Mouse (Mus musculus) embryo, embryonic 11 days (tissue): ENCODE data around the gene Tenm1.

Experiments used
- DNase-seq: peaks from one replicate; pipeline ENCODE4 v3.0.0-alpha.2; 2015

Gene Tenm1

GRCm38 (mm10) chrX:42781566-42781965 lies 647.4 kb downstream of the Tenm1 start:
- no peak for DNase-seq

DNA sequence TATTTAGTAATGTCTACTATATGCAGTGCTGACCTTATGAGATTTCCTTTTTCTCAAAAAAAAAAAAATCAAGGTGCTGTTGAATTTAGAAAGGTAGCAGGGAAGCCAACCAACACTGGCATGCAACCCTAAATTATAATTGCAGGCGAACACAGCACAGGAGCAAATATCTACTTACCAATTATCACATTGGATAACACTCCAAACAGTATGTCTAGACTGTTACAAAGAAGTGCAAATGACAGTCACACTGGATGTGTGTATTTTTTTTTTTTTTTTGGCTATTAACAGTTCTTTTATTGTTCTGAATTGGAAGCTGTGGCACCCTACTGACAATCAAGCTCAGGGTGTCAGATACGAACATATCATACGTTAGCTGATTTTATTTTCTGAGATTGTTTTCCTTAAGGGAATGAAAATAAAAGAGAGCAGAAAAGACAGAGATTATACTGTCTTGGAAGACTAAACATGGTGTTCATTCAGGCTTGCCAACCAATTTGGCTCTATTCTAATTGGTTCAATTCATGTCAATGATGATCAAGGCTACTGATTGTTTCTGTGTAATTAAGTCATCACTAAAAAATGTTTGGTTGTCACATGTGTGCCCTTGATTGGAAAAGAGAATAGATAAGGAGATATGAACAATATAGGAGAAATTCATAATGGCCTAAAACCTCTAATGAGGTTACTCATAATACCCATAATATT lies 710.7 kb downstream of the Tenm1 start:
- DNase-seq: no peak

DNA sequence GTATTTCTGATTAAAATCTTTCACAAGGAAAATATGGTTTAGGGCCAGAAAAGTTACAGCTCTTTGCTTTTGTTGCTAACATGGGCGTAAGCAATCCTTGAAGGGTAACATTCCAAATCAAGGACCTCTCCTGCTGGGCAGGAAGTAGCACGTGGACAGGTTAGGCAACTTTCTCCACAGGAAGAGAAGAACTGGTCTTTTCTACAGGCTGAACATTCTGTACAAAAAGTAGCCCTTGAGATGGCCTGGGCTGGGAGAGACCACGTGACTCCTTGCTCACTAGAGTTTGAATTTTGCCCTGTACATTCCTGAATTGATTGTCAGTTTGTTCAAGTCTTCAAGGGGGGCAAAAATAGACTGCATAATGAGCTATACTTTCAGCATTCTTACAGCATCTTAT lies 728.6 kb downstream of the Tenm1 start:
- no peak for DNase-seq

- no peak for DNase-seq
These were observed 781.8 kb downstream of the Tenm1 start for GRCm38 (mm10) chrX:42647131-42647530.

GRCm38 (mm10) chrX:42580521-42580920 lies 848.4 kb downstream of the Tenm1 start:
- DNase-seq: no peak

GRCm38 (mm10) chrX:42558683-42559082 lies 870.2 kb downstream of the Tenm1 start:
- no peak for DNase-seq

DNA sequence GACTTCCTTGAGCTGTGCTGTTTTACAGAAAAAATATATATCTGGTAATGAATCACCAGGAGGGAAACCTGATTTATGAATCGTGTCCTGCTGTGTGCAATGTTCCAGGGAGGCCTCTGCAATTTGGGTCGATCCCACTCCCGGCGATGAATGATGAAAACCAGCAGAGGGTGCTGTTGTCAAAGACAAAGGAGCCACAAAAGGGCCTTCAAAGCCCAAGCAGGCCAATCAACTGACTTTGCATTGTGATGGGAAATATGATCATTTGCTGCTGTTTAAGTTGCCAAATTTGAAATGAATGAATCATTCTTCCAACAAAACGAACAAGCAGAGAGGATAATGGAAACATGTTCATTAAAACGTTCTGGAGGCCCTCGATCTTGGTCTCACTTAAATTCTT lies 871.6 kb downstream of the Tenm1 start:
- DNase-seq: peak; percentile 65

DNA sequence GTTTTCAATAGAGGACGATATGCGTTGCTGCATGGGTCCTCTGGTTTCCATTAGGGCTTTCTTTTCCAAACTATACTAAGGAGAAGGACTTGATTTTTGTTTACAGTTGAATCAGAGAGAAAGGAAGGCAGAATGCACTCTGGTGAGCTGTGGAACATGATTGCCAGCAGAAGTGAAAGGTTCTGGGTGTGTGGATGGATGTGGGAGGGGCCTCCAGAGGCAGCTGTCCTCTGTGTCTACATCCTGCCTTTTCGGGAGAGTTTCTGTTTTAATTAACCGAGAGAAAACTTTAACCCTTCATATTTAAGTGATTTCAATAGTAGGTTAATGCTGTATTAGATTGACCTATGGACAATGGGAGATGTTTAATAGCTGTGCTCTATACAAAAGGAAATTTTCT lies 880.4 kb downstream of the Tenm1 start:
- no peak for DNase-seq

DNA sequence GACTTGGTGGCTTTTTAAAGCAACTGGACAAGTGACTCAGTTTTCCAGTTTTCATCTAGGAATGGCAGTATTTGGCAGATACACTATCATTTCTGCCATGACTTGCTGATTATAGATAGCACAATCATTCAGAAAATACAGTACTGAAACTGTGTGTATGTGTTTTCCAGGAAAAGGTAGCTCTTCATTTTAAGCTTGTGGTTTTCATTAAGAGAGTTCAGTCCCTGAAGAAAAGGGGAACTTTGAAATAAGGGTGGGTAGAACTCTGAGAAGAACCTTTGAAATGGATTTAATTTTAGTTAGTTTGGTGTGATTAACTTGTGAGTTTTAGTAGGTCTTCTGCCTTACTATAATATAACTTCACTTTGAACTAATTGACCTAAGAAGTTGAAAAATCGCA lies 883.9 kb downstream of the Tenm1 start:
- DNase-seq: no peak

DNA sequence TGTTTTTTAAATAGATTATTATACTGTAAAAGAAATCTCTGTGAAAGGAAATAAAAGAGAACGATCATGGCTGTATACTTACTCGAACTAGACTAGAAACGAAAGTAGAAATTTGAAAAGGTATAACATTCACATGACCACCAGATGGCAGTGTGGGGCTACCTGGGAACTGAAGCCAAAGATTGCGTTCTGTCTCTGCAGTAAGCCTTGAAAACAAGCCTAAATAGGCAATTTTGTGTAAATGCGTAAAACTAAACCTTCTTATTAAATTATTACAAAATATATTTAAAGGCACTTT lies 888.2 kb downstream of the Tenm1 start:
- peak; percentile 72 for DNase-seq

GRCm38 (mm10) chrX:42540030-42540755 lies 888.7 kb downstream of the Tenm1 start:
- DNase-seq: no peak

DNA sequence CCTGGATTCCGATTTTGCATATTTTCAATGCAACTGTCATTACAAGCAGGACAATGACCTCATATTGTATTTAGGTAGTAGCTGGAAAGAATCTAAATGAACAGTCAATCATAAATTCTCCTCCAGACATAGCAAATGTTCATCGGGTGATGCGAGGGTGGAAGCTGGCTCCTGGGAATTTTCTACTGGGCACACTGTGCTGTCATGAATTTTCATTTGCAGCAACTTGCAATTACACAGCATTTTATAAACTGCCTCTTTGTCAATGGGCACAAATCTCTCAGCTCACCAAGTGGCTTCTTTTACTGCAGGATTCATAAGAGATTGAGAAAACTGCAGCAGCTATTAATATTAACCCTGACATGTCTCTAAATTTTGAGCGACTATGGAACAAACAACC lies 898.2 kb downstream of the Tenm1 start:
- no peak for DNase-seq

GRCm38 (mm10) chrX:42522868-42523267 lies 906.1 kb downstream of the Tenm1 start:
- no peak for DNase-seq

DNA sequence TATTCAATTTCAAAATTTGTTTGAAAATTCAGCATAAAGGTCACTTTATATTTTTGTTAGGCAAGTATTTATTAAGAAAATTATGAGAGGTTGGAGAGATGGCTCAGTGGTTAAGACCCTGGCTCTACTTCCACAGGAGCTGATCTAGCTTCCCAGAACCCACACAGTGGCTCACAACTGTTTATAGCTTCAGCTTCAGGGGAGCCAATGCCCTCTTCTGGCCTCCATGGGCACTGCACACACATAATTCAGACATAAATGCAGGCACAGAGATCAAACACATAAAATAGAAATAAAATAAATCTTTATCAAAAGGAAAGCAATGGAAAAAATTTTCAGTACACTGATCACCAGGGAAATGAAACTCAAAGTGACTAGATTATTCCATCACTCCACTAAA lies 916.4 kb downstream of the Tenm1 start:
- peak; percentile 13 for DNase-seq

GRCm38 (mm10) chrX:42511105-42511504 lies 917.8 kb downstream of the Tenm1 start:
- DNase-seq: no peak

DNA sequence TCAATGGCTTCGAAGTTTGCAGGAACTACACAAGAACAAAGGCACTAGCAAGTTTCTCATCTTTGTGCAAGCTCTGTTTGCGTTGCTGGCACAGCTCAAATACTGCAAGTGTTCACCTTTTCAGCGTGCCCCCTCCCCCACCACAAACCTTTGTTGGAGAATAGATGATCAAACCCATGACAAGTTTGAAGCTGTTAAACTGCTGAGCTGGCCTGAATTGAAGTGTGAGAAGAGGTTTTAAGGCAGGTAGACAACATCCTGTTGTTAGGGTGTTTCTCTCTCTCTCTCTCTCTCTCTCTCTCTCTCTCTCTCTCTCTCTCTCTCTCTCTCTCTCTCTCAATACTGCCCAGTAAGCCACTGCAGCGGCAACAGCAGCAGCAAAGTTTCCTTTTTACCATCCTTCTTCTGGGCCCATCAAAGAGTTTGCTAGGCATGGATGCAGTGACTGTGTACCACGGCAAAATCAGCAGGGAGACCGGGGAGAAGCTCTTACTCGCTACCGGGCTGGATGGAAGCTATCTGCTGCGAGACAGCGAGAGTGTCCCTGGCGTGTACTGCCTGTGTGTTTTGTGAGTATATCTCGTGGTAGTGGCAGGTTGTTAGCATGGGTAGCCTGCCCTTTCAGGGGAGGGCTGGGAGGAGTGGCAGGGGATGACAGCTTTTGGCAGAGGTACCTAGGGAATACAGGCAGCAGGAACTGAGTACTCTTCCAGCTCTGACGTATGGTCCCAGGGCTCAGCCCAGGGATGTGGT lies 926.5 kb downstream of the Tenm1 start, which contains the start of gene Sh2d1a:
Sh2d1a (plus strand) TSS at position 163 of the 753 bp plus-strand sequence.
- no peak for DNase-seq

DNA sequence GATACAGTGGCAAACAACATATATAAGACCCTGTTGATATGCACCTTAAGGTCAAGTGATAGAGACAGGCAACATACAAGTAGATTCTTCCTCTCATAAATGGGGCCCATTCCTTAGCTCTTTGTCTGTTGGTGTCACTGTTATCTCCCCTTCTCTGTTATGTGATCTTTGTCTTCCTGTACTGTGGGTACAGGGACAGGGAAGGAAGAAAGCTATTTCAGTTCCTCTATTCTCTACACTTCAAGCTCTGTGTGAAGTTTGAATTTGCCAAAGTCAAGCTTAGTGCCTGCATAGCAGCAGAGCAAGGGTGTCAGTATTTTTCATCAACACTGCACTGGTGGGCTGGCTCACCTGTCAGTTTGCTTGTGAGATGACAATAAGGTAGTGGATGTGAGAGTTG lies 928.4 kb downstream of the Tenm1 start:
- no peak for DNase-seq

DNA sequence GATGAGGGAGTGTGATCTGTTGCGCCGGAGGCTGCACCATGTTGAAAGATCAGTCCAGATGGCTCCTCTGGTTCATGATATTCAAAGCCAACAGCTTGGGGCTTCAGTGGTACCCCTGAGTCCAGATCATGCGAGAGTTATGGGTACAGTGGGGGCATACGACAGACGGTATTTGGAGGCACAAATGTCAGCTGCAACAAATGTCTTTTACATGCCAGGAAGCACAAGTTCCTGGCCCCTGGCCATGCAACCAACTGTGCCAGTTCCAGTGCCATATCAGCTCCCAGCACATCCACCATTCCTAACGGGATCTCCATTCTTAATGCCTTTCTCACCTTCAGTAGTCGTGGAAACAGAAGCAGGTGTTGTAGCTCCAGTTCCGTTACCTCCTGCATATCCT lies 938.6 kb downstream of the Tenm1 start:
- DNase-seq: no peak

- DNase-seq: no peak
These were observed 939.5 kb downstream of the Tenm1 start, which contains the start of gene Tex13c2 for GRCm38 (mm10) chrX:42489446-42489845. Gene Tex13c2 (plus strand): TSS chrX:42489691.
